Mouse (Mus musculus): ENCODE data around the gene Madcam1. TPM values are rescaled to one million over a fixed set of nuclear protein-coding genes. Genes with fewer than 3 reads are reported as not detected.

Gene Madcam1
- polyA plus RNA-seq, 1 experiment from 2014 or later = 0.90 TPM

- DNase-seq (ENCODE audit: extremely low spot score, low spot score) = no peak
- Histone ChIP-seq H3K27ac (no peak overlapping the region), H3K36me3 (replicated peaks) (peaks cover 67% of the 10 kb centered on the region), H3K4me1 (peaks cover 51% of the 10 kb centered on the region), H3K27me3 (ENCODE audit: poor library complexity, severe bottlenecking) (no peaks in the 10 kb centered on the region), H3K4me3 (peak overlapping the region; percentile 18), H3K9me3 (no peaks in the 10 kb centered on the region)
- 81% methylated on average over 4 of the region's 4 CpGs for WGBS
These were observed 43.4 kb downstream of the Madcam1 start for GRCm38 (mm10) chr10:79707759-79708158.

DNA sequence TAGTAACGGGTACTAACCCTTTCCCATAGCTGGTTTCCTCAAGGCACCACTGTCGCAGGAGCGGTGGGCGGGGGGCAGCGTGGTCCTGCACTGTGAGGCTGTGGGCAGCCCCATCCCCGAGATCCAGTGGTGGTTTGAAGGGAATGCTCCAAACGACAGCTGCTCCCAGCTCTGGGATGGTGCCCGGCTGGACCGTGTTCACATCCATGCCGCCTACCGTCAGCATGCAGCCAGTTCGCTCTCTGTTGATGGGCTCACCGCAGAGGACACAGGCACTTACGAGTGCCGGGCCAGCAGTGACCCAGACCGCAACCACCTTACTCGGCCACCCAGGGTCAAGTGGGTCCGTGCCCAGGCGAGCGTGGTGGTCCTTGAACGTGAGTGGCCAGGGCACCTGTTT is 44.3 kb downstream of the Madcam1 start:
- peaks cover 50% of the 10 kb centered on the region for H3K4me1 ChIP-seq
- no peak overlapping the region; the same call in 1 of the 2 replicates for H3K4me3 ChIP-seq
- H3K27ac ChIP-seq = 0 out of 2 replicates have a peak overlapping the region, but pooled peaks have one; percentile 20
- no peak for DNase-seq (ENCODE audit: extremely low spot score, low spot score)
- H3K9me3 ChIP-seq = no peaks in the 10 kb centered on the region
- 0 out of 2 replicates have a peak, but pooled peaks cover under 1% of the 10 kb centered on the region for H3K27me3 ChIP-seq (ENCODE audit: poor library complexity, severe bottlenecking)
- H3K36me3 ChIP-seq (replicated peaks) = peaks cover 67% of the 10 kb centered on the region
- 91% methylated on average over 21 of the region's 21 CpGs for WGBS

DNA sequence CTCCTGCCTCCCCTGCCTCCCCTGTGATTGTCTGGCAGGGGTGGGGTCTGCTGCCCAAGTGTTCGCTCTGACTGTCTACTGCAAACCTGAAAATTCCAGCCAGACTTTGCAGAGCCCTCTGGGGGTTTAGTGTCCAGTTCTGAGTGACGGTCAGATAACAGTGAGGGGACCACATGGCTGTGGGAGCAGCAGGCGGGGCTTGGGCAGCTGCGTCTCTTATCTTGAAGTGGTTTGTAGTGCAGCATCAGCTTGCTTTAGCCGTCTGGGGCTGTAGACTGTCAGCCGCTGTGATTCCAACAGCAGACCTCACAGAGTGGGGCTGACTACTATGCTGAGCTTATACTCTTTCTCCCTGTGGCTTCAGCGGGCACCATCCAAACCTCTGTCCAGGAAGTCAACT is 44.9 kb downstream of the Madcam1 start:
- peaks cover 67% of the 10 kb centered on the region for H3K36me3 ChIP-seq (replicated peaks)
- H3K4me3 ChIP-seq = no peak overlapping the region; the same call in 1 of the 2 replicates
- no peak overlapping the region for H3K27ac ChIP-seq

DNA sequence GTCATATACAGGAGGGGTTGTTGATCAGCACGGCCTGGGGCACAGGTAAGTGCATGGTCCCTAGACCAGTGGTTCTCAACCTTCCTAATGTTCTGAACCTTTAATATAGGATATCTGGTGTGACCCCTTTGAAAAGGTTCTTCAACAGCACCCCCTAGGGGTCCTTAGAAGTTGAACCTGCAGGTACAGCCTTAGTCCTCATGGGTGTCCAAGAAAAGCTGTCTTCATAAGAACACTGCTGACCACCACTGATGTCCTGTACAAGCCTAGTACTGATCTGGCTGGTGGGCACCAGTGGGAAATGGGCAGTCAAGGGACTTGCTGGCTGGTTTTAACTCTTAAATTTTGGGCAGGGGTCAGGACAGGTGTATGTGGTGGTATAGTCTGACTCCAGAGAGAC is 47.7 kb downstream of the Madcam1 start:
- Histone ChIP-seq H3K4me3 (no peak overlapping the region), H3K9me3 (no peaks in the 10 kb centered on the region), H3K27ac (no peak overlapping the region), H3K4me1 (peaks cover 33% of the 10 kb centered on the region), H3K27me3 (ENCODE audit: poor library complexity, severe bottlenecking) (peaks cover 34% of the 10 kb centered on the region), H3K36me3 (replicated peaks) (peaks cover 56% of the 10 kb centered on the region)
- no peak for DNase-seq (ENCODE audit: extremely low spot score, low spot score)
- 84% methylated on average over 1 of the region's 1 CpGs for WGBS

More for the DNA sequence above, 44.9 kb downstream of the Madcam1 start:
- DNase-seq (ENCODE audit: extremely low spot score, low spot score) = no peak
- H3K4me1 ChIP-seq = peaks cover 47% of the 10 kb centered on the region
- no peaks in the 10 kb centered on the region for H3K9me3 ChIP-seq
- H3K27me3 ChIP-seq (ENCODE audit: poor library complexity, severe bottlenecking) = peaks cover 6% of the 10 kb centered on the region
- WGBS = 86% methylated on average over 7 of the region's 7 CpGs

DNA sequence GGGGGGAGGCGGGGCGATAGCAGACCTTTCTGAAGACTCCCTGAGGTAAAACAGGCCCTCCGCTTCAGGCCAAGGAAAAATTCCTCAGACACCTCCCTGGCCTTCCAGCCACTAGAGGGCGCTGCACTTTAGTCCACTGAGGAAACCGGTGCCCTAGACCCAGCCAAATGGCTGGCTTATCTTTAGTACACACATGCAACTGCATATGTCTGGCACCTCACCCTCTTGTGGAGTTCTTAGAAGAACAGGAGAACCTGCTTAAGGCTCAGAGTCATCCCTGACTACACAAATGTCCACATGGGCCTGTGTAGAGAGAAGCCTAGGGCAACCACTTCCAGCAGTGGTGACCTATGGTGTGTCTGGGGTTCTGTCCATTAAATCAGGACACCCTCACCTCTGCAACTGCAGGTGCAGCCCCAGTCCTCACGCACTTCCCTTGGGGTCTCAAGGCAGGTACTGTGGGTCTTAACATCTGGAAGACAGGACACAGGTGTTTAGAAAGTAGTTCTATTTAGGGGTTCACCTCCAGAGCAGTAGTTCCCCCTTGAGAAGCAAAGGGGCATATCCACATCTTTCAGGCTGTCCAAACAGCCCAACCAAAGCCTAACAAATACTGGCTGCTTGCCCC is 48.3 kb downstream of the Madcam1 start:
- 9% methylated on average over 4 of the region's 6 CpGs for WGBS
- H3K4me3 ChIP-seq = no peak overlapping the region
- H3K36me3 ChIP-seq (replicated peaks) = peaks cover 50% of the 10 kb centered on the region
- peaks cover 33% of the 10 kb centered on the region for H3K4me1 ChIP-seq
- no peak overlapping the region for H3K27ac ChIP-seq
- peaks cover 40% of the 10 kb centered on the region for H3K27me3 ChIP-seq (ENCODE audit: poor library complexity, severe bottlenecking)
- peak; percentile 81 for DNase-seq (ENCODE audit: extremely low spot score, low spot score)
- no peaks in the 10 kb centered on the region for H3K9me3 ChIP-seq

- H3K9me3 ChIP-seq = no peaks in the 10 kb centered on the region
These were observed 48.8 kb downstream of the Madcam1 start for GRCm38 (mm10) chr10:79713163-79713562.

DNA sequence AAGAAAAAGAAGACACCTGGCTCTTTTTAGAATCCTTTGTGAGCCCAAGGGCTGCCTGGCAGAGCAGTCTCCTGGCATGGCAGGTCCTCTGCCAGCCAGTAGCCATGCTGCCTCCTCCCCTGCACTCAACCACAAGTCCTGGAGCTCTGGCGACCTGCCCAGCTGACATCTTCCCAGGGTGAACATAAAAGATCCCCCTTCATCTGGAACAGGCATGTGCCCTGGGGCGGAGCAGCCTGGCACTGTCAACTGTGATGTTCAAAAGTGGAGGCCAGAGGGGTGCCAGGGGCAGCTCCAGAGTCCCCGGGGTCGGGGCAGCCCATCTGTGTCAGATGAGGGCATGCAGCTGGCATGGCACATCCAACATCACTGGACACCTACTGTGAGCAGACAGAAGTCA is 50.6 kb downstream of the Madcam1 start:
- no peak overlapping the region for H3K27ac ChIP-seq
- H3K4me3 ChIP-seq = no peak overlapping the region
- H3K9me3 ChIP-seq = no peaks in the 10 kb centered on the region
- peaks cover 63% of the 10 kb centered on the region for H3K27me3 ChIP-seq (ENCODE audit: poor library complexity, severe bottlenecking)
- peaks cover 18% of the 10 kb centered on the region for H3K4me1 ChIP-seq
- no peak for DNase-seq (ENCODE audit: extremely low spot score, low spot score)
- peaks cover 26% of the 10 kb centered on the region for H3K36me3 ChIP-seq (replicated peaks)
- 69% methylated on average over 4 of the region's 4 CpGs for WGBS

More at GRCm38 (mm10) chr10:79713163-79713562, 48.8 kb downstream of the Madcam1 start:
- WGBS = 33% methylated on average over 1 of the region's 1 CpGs
- Histone ChIP-seq H3K4me3 (no peak overlapping the region), H3K27ac (no peak overlapping the region), H3K27me3 (ENCODE audit: poor library complexity, severe bottlenecking) (peaks cover 45% of the 10 kb centered on the region), H3K36me3 (replicated peaks) (peaks cover 44% of the 10 kb centered on the region), H3K4me1 (peaks cover 31% of the 10 kb centered on the region)
- DNase-seq (ENCODE audit: extremely low spot score, low spot score) = no peak

DNA sequence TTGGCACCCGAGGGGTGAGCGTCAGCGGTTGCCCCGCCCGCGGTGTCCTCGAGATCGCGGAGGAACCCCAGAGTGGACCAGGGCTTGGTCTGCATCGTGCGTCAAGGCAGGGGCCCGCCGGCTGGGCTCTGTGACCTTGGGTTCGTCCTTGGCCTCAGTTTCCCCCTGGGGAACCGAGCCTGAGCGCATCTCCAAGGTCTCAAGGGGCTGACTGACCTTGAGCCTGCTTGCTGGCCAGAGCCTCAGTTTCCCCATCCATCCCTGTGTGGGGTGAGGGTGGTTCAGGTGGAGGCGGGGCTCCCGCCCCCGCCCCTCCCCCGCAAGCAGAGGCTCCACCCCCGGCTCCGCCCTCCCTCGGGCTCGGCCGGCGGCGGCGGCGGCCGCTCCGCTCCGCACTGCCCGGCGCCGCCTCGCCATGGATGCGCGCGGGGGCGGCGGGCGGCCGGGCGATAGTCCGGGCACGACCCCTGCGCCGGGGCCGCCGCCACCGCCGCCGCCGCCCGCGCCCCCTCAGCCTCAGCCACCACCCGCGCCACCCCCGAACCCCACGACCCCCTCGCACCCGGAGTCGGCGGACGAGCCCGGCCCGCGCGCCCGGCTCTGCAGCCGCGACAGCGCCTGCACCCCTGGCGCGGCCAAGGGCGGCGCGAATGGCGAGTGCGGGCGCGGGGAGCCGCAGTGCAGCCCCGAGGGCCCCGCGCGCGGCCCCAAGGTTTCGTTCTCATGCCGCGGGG is 52.1 kb downstream of the Madcam1 start, which contains the start of gene Hcn2:
Hcn2 (plus strand) TSS at position 381 of the 734 bp plus-strand sequence.
- WGBS = 1% methylated on average over 86 of the region's 91 CpGs
- peaks cover 18% of the 10 kb centered on the region for H3K4me1 ChIP-seq
- peaks cover 12% of the 10 kb centered on the region for H3K36me3 ChIP-seq (replicated peaks)
- peak within 1 kb of the TSS; percentile 9; the same call in 1 of the 2 replicates for H3K27ac ChIP-seq
- DNase-seq (ENCODE audit: extremely low spot score, low spot score) = no peak
- peak within 1 kb of the TSS; percentile 71 for H3K4me3 ChIP-seq
- H3K27me3 ChIP-seq (ENCODE audit: poor library complexity, severe bottlenecking) = peaks cover 70% of the 10 kb centered on the region
- H3K9me3 ChIP-seq = no peaks in the 10 kb centered on the region

DNA sequence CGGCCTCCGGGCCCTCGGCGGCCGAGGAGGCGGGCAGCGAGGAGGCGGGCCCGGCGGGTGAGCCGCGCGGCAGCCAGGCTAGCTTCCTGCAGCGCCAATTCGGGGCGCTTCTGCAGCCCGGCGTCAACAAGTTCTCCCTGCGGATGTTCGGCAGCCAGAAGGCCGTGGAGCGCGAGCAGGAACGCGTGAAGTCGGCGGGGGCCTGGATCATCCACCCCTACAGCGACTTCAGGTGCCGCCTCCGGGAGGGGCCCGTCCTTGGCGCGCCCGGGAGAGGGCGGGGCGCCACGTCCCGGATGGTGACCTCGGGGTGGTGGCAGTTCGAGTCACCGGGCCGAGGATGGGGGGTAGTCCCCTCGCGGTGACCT is 52.6 kb downstream of the Madcam1 start:
- no peak for DNase-seq (ENCODE audit: extremely low spot score, low spot score)

DNA sequence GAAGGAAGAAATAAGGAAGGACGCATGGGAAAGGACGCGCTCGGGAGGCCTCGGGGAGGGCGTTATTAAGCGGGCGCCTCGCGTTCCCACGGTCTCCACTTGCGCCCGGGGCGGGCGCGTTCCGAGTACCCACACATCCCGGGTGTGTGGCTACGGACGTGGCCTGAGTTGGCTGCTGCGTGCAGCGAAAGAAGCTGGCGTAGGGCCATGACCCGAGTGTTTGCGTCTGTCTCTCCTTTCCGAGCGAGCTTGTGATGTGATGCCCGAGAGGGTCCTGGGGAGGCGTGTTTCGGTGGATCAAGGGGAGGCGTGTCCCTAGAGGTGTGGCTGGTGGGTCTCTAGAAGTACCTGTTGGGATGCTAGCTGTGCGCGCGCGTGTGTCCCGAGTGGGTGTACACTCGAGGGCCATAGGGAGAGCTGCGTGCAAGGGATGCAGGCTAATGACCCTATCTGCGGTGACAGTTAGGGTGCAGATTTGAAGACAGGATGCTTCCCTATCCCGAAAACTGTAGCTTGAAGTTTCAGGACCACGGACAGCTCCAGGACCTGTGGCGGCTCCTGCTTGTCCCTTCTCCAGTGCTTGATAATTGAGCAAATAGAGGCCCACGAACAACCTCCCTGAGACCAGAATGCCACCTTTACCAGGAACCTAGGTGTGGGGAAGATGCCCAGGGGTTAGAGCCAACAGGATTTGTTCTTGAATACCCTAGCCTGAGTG is 53.4 kb downstream of the Madcam1 start:
- DNase-seq (ENCODE audit: extremely low spot score, low spot score) = peak; percentile 80
- no peaks in the 10 kb centered on the region for H3K36me3 ChIP-seq (replicated peaks)
- peak overlapping the region; percentile 71 for H3K4me3 ChIP-seq
- peaks cover 27% of the 10 kb centered on the region for H3K4me1 ChIP-seq
- H3K9me3 ChIP-seq = no peaks in the 10 kb centered on the region
- peaks cover 70% of the 10 kb centered on the region for H3K27me3 ChIP-seq (ENCODE audit: poor library complexity, severe bottlenecking)
- WGBS = 4% methylated on average over 43 of the region's 43 CpGs
- no peak overlapping the region for H3K27ac ChIP-seq

More for the DNA sequence above, 52.6 kb downstream of the Madcam1 start:
- peak overlapping the region; percentile 71 for H3K4me3 ChIP-seq
- peaks cover 6% of the 10 kb centered on the region for H3K36me3 ChIP-seq (replicated peaks)
- peaks cover 19% of the 10 kb centered on the region for H3K4me1 ChIP-seq
- WGBS = under 1% methylated on average over 44 of the region's 44 CpGs
- H3K27me3 ChIP-seq (ENCODE audit: poor library complexity, severe bottlenecking) = peaks cover 70% of the 10 kb centered on the region
- H3K9me3 ChIP-seq = no peaks in the 10 kb centered on the region
- H3K27ac ChIP-seq = peak overlapping the region; percentile 9; the same call in 1 of the 2 replicates
